Mouse (Mus musculus) v-Abl transformed pro-B cells (cell line): Measurements from ENCODE around the gene Gm10058.
"Not testable (repeated sequence)": the region's sequence is repeated elsewhere in the genome, so short reads cannot be mapped to it uniquely, and the experiment has no call there.

ENCODE experiments used
- in situ Hi-C, 2 experiments: fragments of 400-800 bp; cut with MboI; formaldehyde crosslinking; loops; one replicate each; pipeline ENCODE4 v1.15.1; 2025; ENCODE audit not compliant: unreplicated experiment in 2 of 2

Gene Gm10058

DNA sequence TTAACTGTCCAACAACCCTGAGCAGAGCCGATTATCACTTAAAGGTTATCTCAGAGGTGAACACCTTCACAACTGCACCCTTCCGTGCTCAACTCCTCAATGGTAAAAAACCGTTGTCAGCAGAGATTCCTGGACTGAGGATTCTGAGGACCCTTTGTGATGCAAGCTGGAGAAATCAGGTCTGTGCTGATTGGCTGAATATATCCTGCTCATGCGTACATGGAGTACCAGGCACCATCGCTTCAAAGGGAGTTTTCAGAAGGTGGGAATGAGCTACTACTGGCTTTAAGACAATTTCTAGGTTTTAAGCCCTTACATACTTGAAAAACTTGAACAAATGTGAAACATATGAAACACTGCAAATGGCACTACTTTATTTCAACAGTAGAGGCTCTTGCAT is at the start of gene Gm10058:
TSS of gene Gm10058 (minus strand) at position 101 of the 400 bp plus-strand sequence.
- in situ Hi-C loops: not testable (repeated sequence)
